Mouse (Mus musculus): ENCODE results near the gene Gm10097.

The Gm10097 gene

GRCm38 (mm10) chr10:5068676-5069265 is at the start of gene Gm10097:
Gm10097 (plus strand) TSS chr10:5069192.
- DNase-seq = no peak

GRCm38 (mm10) chr10:5025906-5026305 is 43.1 kb upstream of the Gm10097 start:
- no peak for DNase-seq

GRCm38 (mm10) chr10:5027208-5027607 is 41.8 kb upstream of the Gm10097 start:
- no peak for DNase-seq

GRCm38 (mm10) chr10:5028301-5028700 is 40.7 kb upstream of the Gm10097 start:
- DNase-seq = no peak

GRCm38 (mm10) chr10:5029161-5029560 is 39.8 kb upstream of the Gm10097 start:
- DNase-seq = no peak

- DNase-seq = no peak
Measured at GRCm38 (mm10) chr10:5029883-5030282, 39.1 kb upstream of the Gm10097 start.

GRCm38 (mm10) chr10:5032192-5033048 is 36.6 kb upstream of the Gm10097 start:
- DNase-seq = no peak

- no peak for DNase-seq
Measured at GRCm38 (mm10) chr10:5041254-5041653, 27.7 kb upstream of the Gm10097 start.

- DNase-seq = no peak
Measured at GRCm38 (mm10) chr10:5044481-5044880, 24.5 kb upstream of the Gm10097 start.

GRCm38 (mm10) chr10:5045213-5045612 is 23.8 kb upstream of the Gm10097 start:
- no peak for DNase-seq

GRCm38 (mm10) chr10:5045671-5046070 is 23.3 kb upstream of the Gm10097 start:
- DNase-seq = no peak

- no peak for DNase-seq
Measured at GRCm38 (mm10) chr10:5056243-5056735, 12.7 kb upstream of the Gm10097 start.

GRCm38 (mm10) chr10:5056940-5057339 is 12.1 kb upstream of the Gm10097 start:
- no peak for DNase-seq

- DNase-seq = no peak
Measured at GRCm38 (mm10) chr10:5057661-5058060, 11.3 kb upstream of the Gm10097 start.

- no peak for DNase-seq
Measured at GRCm38 (mm10) chr10:5058876-5059275, 10.1 kb upstream of the Gm10097 start.

GRCm38 (mm10) chr10:5059983-5060382 is 9.0 kb upstream of the Gm10097 start:
- no peak for DNase-seq

GRCm38 (mm10) chr10:5067113-5067512 is 1.9 kb upstream of the Gm10097 start:
- DNase-seq = no peak

GRCm38 (mm10) chr10:5070168-5070940 is 1.4 kb downstream of the Gm10097 start:
- no peak for DNase-seq

GRCm38 (mm10) chr10:5070941-5071231 is 1.9 kb downstream of the Gm10097 start:
- DNase-seq = no peak

GRCm38 (mm10) chr10:5072054-5072453 is 3.1 kb downstream of the Gm10097 start:
- no peak for DNase-seq

GRCm38 (mm10) chr10:5075724-5076123 is 6.7 kb downstream of the Gm10097 start:
- no peak for DNase-seq

GRCm38 (mm10) chr10:5079945-5080468 is 11.0 kb downstream of the Gm10097 start:
- peak in 1 of 2 experiments; percentile 11 for DNase-seq

- no peak for DNase-seq
Measured at GRCm38 (mm10) chr10:5083716-5084115, 14.7 kb downstream of the Gm10097 start.
